Mouse (Mus musculus) neural tube, embryonic 14.5 days (tissue): ENCODE data around the gene Vamp1. TPM values are rescaled to one million over a fixed set of nuclear protein-coding genes. Genes with fewer than 3 reads are reported as not detected.

ENCODE experiments used
- ATAC-seq: fragments of 200-750 bp; cut with Nextera tagmentation; 2 replicates; pipeline ENCODE4 v1.8.0; 2017; ENCODE audit warnings: low read depth, mild to moderate bottlenecking, moderate TSS enrichment, moderate library complexity
- H3K27ac ChIP-seq: fragments of 300-500 bp; sonication (generic); 2 replicates; pipeline ENCODE4 v1.5.1; 2014; ENCODE audit warnings: low read depth, mild to moderate bottlenecking, control low read depth, low read length, moderate library complexity, mixed read lengths
- H3K27me3 ChIP-seq: fragments of 300-500 bp; sonication (generic); 2 replicates; pipeline ENCODE4 v1.6.1; 2014; ENCODE audit warnings: low read length; ENCODE audit not compliant: control insufficient read depth, insufficient read depth
- H3K36me3 ChIP-seq: fragments of 300-500 bp; sonication (generic); 2 replicates; pipeline ENCODE4 v1.6.1; 2014; ENCODE audit warnings: low read length, mixed read lengths; ENCODE audit not compliant: control insufficient read depth, insufficient read depth
- H3K4me1 ChIP-seq: fragments of 300-500 bp; sonication (generic); 2 replicates; pipeline ENCODE4 v1.6.1; 2014; ENCODE audit warnings: low read length; ENCODE audit not compliant: control insufficient read depth, insufficient read depth
- H3K4me2 ChIP-seq: fragments of 300-500 bp; sonication (generic); 2 replicates; pipeline ENCODE4 v1.6.1; 2014; ENCODE audit warnings: mild to moderate bottlenecking, low read depth, low read length, control low read depth
- H3K4me3 ChIP-seq: fragments of 300-500 bp; sonication (generic); 2 replicates; pipeline ENCODE4 v1.5.1; 2014; ENCODE audit warnings: low read depth, low read length, control low read depth, mixed read lengths
- H3K9ac ChIP-seq: fragments of 300-500 bp; sonication (generic); replicated peaks from 2 replicates; pipeline ENCODE4 v1.6.1; 2014; ENCODE audit warnings: low read depth, mild to moderate bottlenecking, control low read depth, low read length, mixed read lengths
- H3K9me3 ChIP-seq: fragments of 300-500 bp; sonication (generic); 2 replicates; pipeline ENCODE4 v1.6.1; 2016; ENCODE audit warnings: low read length; ENCODE audit not compliant: control insufficient read depth
- WGBS: fragments of 180-500 bp; shearing (Covaris S2); extraction: QIAGEN DNeasy Blood & Tissue Kit; methylation state at CpG from one replicate; pipeline ENCODE4 v1.1.7; 2014; 5-methylcytosine and 5-hydroxymethylcytosine counted together
- polyA plus RNA-seq: library from polyadenylated mRNA; unstranded; fragments of >200 nt; fragmentation: Nextera tagmentation; extraction: Ambion mirVana; gene quantifications from 2 replicates; pipeline ENCODE4 v1.2.1, GENCODE M21; 2014

The Vamp1 gene
- polyA plus RNA-seq, 1 experiment from 2014 or later, result 21.2 TPM

DNA sequence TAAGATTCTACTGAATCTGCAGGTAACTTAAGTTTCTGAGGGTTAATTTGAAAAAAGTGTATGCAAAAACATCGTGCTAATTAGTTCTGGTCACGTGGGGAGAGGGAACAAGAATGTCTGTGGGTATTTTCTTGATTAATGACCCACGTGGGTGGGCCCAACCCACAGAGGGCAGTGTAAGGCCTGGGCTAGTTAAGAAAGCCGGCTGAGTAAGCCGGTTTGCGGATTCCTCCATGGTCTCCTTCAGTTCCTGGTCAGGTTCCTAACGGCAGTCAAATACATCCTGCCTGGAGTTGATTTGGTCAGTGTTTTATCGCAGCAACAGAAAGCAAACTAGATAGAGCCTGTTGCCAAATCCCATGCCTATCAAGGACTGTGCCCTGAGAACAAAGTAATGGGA lies 68.9 kb downstream of the Vamp1 start:
- H3K36me3 ChIP-seq, result no peaks in the 10 kb centered on the region
- H3K27ac ChIP-seq, result no peak overlapping the region
- H3K4me3 ChIP-seq, result no peak overlapping the region
- H3K9ac ChIP-seq, result no peak overlapping the region
- no peaks in the 10 kb centered on the region for H3K4me1 ChIP-seq
- H3K27me3 ChIP-seq, result no peaks in the 10 kb centered on the region
- no peak for ATAC-seq
- WGBS, result 45% methylated on average over 8 of the region's 8 CpGs
- H3K9me3 ChIP-seq, result no peaks in the 10 kb centered on the region
- no peak overlapping the region for H3K4me2 ChIP-seq

DNA sequence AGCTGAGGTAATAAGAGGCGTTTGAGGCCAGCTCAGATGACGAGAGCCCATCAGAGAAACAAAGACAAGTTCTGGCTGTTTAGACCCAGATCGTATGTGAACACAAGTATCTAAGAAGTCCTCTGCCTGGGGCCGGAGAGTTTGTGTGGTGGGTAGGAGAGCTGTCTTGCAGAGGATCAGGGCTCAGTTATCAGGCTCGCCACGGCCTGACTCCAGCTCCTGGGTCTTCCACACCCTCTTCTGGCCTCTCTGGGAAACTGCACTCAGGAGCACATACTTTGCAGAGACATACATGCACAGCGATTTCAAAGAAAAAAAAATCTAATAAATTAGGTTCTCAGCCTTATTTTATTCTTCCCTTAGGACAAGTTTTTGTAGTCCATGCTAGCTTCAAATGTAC lies 69.4 kb downstream of the Vamp1 start:
- no peak overlapping the region for H3K4me3 ChIP-seq
- no peak overlapping the region for H3K4me2 ChIP-seq
- ATAC-seq, result no peak
- no peak overlapping the region for H3K27ac ChIP-seq
- no peaks in the 10 kb centered on the region for H3K36me3 ChIP-seq
- H3K9me3 ChIP-seq, result no peaks in the 10 kb centered on the region
- no peaks in the 10 kb centered on the region for H3K4me1 ChIP-seq
- 93% methylated on average over 7 of the region's 7 CpGs for WGBS
- no peak overlapping the region for H3K9ac ChIP-seq
- no peaks in the 10 kb centered on the region for H3K27me3 ChIP-seq

DNA sequence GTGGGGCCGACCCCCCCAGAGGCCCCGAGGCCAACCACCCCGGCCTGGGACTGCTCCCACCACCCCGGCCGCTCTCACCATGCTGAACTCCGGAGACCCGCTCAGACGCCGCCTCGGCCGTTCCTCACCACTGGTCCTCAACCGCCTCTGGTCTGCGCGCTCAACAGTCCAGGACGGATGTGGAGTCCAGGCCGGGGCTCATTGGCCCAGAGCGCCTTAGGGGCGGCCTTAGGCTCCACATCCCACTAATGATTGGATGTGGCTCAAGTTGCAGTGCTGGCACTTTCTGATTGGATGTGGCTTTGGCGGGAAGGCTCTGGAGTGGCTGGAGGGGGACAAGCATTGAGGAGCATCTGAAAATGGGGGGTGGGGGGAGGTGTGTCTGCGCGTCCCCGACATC lies 70.5 kb downstream of the Vamp1 start, which contains the start of gene Tuba3a:
Gene Tuba3a (minus strand): TSS at position 153 of the 400 bp plus-strand sequence.
- 97% methylated on average over 20 of the region's 22 CpGs for WGBS
- no peak for ATAC-seq
- Histone ChIP-seq H3K36me3 (no peaks in the 10 kb centered on the region), H3K4me2 (no peak within 1 kb of the TSS), H3K27ac (no peak within 1 kb of the TSS), H3K4me1 (no peaks in the 10 kb centered on the region), H3K9ac (no peak within 1 kb of the TSS), H3K9me3 (no peaks in the 10 kb centered on the region), H3K27me3 (no peaks in the 10 kb centered on the region), H3K4me3 (no peak within 1 kb of the TSS)

DNA sequence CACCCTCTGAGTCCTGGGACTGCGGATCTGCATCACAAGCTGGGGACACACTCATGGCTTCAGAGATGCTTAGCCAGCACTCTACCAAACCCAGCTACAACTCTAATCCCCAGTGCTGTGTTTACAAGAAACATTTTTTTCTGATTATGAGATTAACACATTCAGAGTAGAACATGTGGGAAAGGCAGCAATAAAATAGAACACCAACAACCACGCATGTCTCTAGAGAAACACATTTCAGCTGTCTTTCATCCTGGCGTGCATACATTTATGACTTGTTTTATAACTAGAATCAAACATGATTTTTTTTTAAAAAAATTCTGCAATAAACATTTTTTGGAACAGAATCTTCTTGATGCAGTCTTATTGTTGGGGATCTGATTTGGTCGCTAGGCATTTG lies 71.6 kb downstream of the Vamp1 start:
- H3K27me3 ChIP-seq, result no peaks in the 10 kb centered on the region
- no peaks in the 10 kb centered on the region for H3K36me3 ChIP-seq
- no peak overlapping the region for H3K27ac ChIP-seq
- no peaks in the 10 kb centered on the region for H3K9me3 ChIP-seq
- no peaks in the 10 kb centered on the region for H3K4me1 ChIP-seq
- WGBS, result 78% methylated on average over 4 of the region's 4 CpGs
- ATAC-seq, result no peak
- H3K9ac ChIP-seq, result no peak overlapping the region
- H3K4me3 ChIP-seq, result no peak overlapping the region
- no peak overlapping the region for H3K4me2 ChIP-seq

DNA sequence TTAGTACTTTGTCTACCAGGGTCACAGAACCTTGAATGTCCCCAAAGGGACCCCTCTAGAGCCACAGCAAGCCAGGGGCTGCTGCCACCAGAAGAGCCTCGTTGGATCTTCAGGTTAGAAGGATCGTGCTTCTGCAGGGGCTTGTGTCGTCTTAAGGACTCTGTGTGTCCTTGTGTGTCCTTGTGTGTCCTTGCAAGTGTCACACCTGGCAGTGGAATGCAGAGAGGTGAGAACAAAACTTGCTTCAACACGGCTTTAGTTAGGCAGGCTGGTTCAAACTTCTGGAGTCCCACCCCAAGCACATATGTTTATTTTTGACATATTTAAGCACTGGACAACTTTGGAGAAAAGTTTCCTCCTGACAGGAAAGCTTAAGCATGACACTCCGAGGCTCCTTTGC lies 73.4 kb downstream of the Vamp1 start:
- Histone ChIP-seq H3K36me3 (no peaks in the 10 kb centered on the region), H3K4me1 (no peaks in the 10 kb centered on the region), H3K9ac (no peak overlapping the region), H3K27ac (no peak overlapping the region), H3K4me2 (no peak overlapping the region), H3K9me3 (no peaks in the 10 kb centered on the region), H3K4me3 (no peak overlapping the region), H3K27me3 (no peaks in the 10 kb centered on the region)
- no peak for ATAC-seq
- 84% methylated on average over 5 of the region's 5 CpGs for WGBS

DNA sequence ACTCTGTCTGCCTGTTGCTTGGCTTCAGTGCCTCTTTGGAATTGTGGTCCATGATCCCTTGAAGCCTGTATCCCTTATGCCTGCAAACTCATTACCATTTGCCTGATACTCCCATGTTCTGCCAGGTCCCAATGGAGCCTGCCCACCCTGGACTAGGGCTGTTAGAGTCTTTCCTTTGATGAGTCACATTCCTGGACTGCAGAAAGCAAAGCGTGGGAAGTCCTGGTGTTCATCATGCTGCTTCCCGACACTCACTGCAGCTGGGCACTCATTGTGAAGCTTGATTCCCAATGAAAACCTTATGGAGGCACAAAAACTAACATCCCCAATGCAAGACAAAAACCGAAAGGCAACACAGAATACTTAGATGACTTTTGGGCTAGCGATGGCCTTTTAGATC lies 76.0 kb downstream of the Vamp1 start:
- no peak for ATAC-seq
- Histone ChIP-seq H3K27me3 (no peaks in the 10 kb centered on the region), H3K36me3 (no peaks in the 10 kb centered on the region), H3K9ac (no peak overlapping the region), H3K4me3 (no peak overlapping the region), H3K27ac (no peak overlapping the region), H3K4me2 (no peak overlapping the region), H3K4me1 (no peaks in the 10 kb centered on the region), H3K9me3 (no peaks in the 10 kb centered on the region)
- 85% methylated on average over 4 of the region's 4 CpGs for WGBS

DNA sequence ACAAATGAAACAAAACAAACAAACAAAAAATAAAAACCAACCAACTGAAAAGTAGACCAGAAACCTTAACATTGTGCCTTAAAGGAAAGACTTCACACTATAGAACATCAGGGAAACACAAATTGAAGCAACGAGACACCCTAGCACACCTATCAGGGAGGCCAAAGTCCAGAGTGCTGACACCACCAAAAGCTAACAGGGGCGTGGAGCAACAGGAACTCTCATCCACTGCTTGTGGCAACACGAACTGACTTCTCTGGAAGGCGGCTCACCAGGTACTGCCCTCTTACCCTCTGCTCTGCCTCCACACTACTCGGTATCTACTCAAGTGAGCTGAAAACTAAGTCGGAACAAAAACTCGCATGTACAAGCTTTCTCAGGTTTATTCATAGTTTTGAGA lies 76.9 kb downstream of the Vamp1 start:
- ATAC-seq, result no peak
- WGBS, result 93% methylated on average over 7 of the region's 7 CpGs
- no peaks in the 10 kb centered on the region for H3K4me1 ChIP-seq

DNA sequence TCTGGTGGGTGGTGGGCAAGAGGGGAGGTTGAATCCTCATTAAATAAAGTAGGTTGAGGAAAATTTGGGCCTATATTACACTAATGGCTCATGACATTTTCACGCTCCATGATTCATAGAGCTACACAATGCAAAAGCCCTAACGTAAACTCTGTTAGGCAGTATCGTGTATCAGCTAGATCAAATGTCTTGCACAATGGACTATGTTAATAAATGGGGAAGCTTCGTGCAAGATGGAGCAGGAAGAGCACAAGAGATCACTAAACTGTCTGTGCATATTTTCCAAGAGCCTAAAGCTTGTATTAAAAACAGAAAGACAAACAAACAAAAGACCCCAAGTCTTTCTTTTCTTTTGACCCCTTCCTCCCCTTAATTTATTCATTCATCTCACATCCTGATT lies 78.7 kb downstream of the Vamp1 start:
- Histone ChIP-seq H3K4me2 (no peak overlapping the region), H3K36me3 (no peaks in the 10 kb centered on the region), H3K4me1 (no peaks in the 10 kb centered on the region), H3K27ac (no peak overlapping the region), H3K4me3 (no peak overlapping the region), H3K27me3 (no peaks in the 10 kb centered on the region), H3K9ac (no peak overlapping the region), H3K9me3 (no peaks in the 10 kb centered on the region)
- ATAC-seq, result no peak
- WGBS, result 88% methylated on average over 4 of the region's 4 CpGs

More for the DNA sequence above, 76.9 kb downstream of the Vamp1 start:
- Histone ChIP-seq H3K27me3 (no peaks in the 10 kb centered on the region), H3K9me3 (no peaks in the 10 kb centered on the region), H3K36me3 (no peaks in the 10 kb centered on the region), H3K9ac (no peak overlapping the region), H3K4me3 (no peak overlapping the region), H3K4me2 (no peak overlapping the region), H3K27ac (no peak overlapping the region)
